Mouse (Mus musculus) megakaryocyte-erythroid progenitor cell, adult 5-6 weeks (primary cell): Measurements from ENCODE around the gene Mrps27. TPM values are rescaled to one million over a fixed set of nuclear protein-coding genes. Genes with fewer than 3 reads are reported as not detected.

Experiments used
- ATAC-seq: replicated peaks from 2 replicates; pipeline ENCODE4 v1.8.0; 2016; ENCODE audit warnings: mild to moderate bottlenecking, inconsistent platforms; ENCODE audit not compliant: severe bottlenecking, poor library complexity, low FRiP score, low TSS enrichment
- total RNA-seq, 2 experiments: library from RNA; stranded (forward) in 1 of 2; stranded (reverse) in 1 of 2; fragments of 200-1000, 215-1000 nt in 1 of 2; fragments of >200 nt in 1 of 2; fragmentation: Nextera tagmentation in 1 of 2; gene quantifications; 2 replicates each; pipeline ENCODE4 v1.2.3; 2014 to 2017

Gene Mrps27
- total RNA-seq, 2 experiments from 2014 or later = 30.4 to 42.7 TPM

GRCm38 (mm10) chr13:99414352-99414742 is 69.8 kb downstream of the Mrps27 start:
- no peak for ATAC-seq

GRCm38 (mm10) chr13:99416601-99417000 is 72.0 kb downstream of the Mrps27 start:
- ATAC-seq = no peak

- no peak for ATAC-seq
Observed at GRCm38 (mm10) chr13:99423581-99423980, 79.0 kb downstream of the Mrps27 start.

GRCm38 (mm10) chr13:99433068-99434008 is 88.8 kb downstream of the Mrps27 start:
- no peak for ATAC-seq

GRCm38 (mm10) chr13:99434494-99434893 is 89.9 kb downstream of the Mrps27 start:
- no peak for ATAC-seq

GRCm38 (mm10) chr13:99437051-99437450 is 92.5 kb downstream of the Mrps27 start:
- no peak for ATAC-seq

GRCm38 (mm10) chr13:99439357-99439756 is 94.8 kb downstream of the Mrps27 start:
- ATAC-seq = no peak

GRCm38 (mm10) chr13:99440228-99440627 is 95.6 kb downstream of the Mrps27 start:
- ATAC-seq = no peak

GRCm38 (mm10) chr13:99441700-99442433 is 97.3 kb downstream of the Mrps27 start:
- no peak for ATAC-seq

GRCm38 (mm10) chr13:99442434-99443249 is 98.1 kb downstream of the Mrps27 start:
- ATAC-seq = no peak

- no peak for ATAC-seq
Observed at GRCm38 (mm10) chr13:99443484-99444175, 99.0 kb downstream of the Mrps27 start.

- no peak for ATAC-seq
Observed at GRCm38 (mm10) chr13:99444431-99444871, 99.9 kb downstream of the Mrps27 start.

GRCm38 (mm10) chr13:99444880-99445279 is 100.3 kb downstream of the Mrps27 start:
- no peak for ATAC-seq

- no peak for ATAC-seq
Observed at GRCm38 (mm10) chr13:99447002-99447401, 102.4 kb downstream of the Mrps27 start.

- ATAC-seq = no peak
Observed at GRCm38 (mm10) chr13:99447403-99448199, 103.0 kb downstream of the Mrps27 start.

- ATAC-seq = no peak
Observed at GRCm38 (mm10) chr13:99448278-99448677, 103.7 kb downstream of the Mrps27 start.

GRCm38 (mm10) chr13:99449547-99449946 is 105.0 kb downstream of the Mrps27 start:
- no peak for ATAC-seq

GRCm38 (mm10) chr13:99450766-99451165 is 106.2 kb downstream of the Mrps27 start:
- no peak for ATAC-seq
